Mouse (Mus musculus) liver, postnatal 0 days (tissue): ENCODE measurements at regions not wholly inside any gene's neighbourhood (a gene's known extent, or its start where the extent isn't known, plus 50 kb on each side); places are given as distances from the start of the nearest gene placed in this dataset.

ENCODE experiments used
- CTCF ChIP-seq: sonication (generic); IDR thresholded peaks from 2 replicates; pipeline ENCODE4 v1.5.1; 2016; ENCODE audit warnings: antibody characterized with exemption, low read depth
- EP300 ChIP-seq: IDR thresholded peaks from 2 replicates; pipeline ENCODE4 v1.6.1; 2016; ENCODE audit warnings: antibody characterized with exemption, low read depth, mild to moderate bottlenecking

- TF ChIP-seq EP300 (no peak), CTCF (no peak)
These were observed 72.2 kb upstream of the Btg3 start for GRCm38 (mm10) chr16:78449231-78449630.
